Mouse (Mus musculus) hindbrain, embryonic 14.5 days (tissue): Measurements from ENCODE around the gene Wdr20rt. TPM values are rescaled to one million over a fixed set of nuclear protein-coding genes. Genes with fewer than 3 reads are reported as not detected.

Experiments used
- polyA plus RNA-seq: library from polyadenylated mRNA; unstranded; fragments of >200 nt; fragmentation: Nextera tagmentation; extraction: Ambion mirVana; gene quantifications from 2 replicates; pipeline ENCODE4 v1.2.1, GENCODE M21; 2014

Wdr20rt gene
- polyA plus RNA-seq, 1 experiment from 2014 or later: not detected

Other genes starting within 250 kb of the Wdr20rt start
- gene Prpf39, start 189.2 kb upstream of the Wdr20rt start, polyA plus RNA-seq: 50.3 and 54.3 TPM in 2 replicates
- gene Fkbp3, start 151.5 kb upstream of the Wdr20rt start, polyA plus RNA-seq: 401 and 423 TPM in 2 replicates
- gene Fancm, start 149.9 kb upstream of the Wdr20rt start, polyA plus RNA-seq: 9.0 and 11.5 TPM in 2 replicates
- 11.1 and 11.4 TPM in 2 replicates for gene Mis18bp1, start 52.9 kb upstream of the Wdr20rt start, polyA plus RNA-seq